Mouse (Mus musculus): ENCODE measurements at regions not wholly inside any gene's neighbourhood (a gene's known extent, or its start where the extent isn't known, plus 50 kb on each side); places are given as distances from the start of the nearest gene placed in this dataset.

GRCm38 (mm10) chr8:18268301-18268700, 709.8 kb downstream of the Defb40 start:
- no peak overlapping the region for H3K9ac ChIP-seq (ENCODE audit: insufficient read depth, low read depth, low read length, poor library complexity, severe bottlenecking)
- H3K27ac ChIP-seq (ENCODE audit: insufficient read depth, low read depth, low read length, poor library complexity, severe bottlenecking), result no peak overlapping the region
- TF ChIP-seq ZNF384 (IDR thresholded peaks at IDR 0.05; ENCODE audit: low read depth, low read length) (no peak), CHD2 (IDR thresholded peaks at IDR 0.05; ENCODE audit: low read depth, low read length) (no peak), HCFC1 (IDR thresholded peaks at IDR 0.05; ENCODE audit: borderline replicate concordance, insufficient read depth, low read length) (no peak), MAFK (IDR thresholded peaks at IDR 0.05; ENCODE audit: insufficient read depth, low read depth, low read length) (no peak), ZC3H11A (IDR thresholded peaks at IDR 0.05; ENCODE audit: borderline replicate concordance, low read depth, low read length) (no peak)
- no peaks in the 10 kb centered on the region for H3K4me1 ChIP-seq (ENCODE audit: control insufficient read depth in 2 of 2, insufficient read depth in 2 of 2, low read length in 2 of 2, poor library complexity in 1 of 2)
- no peak for DNase-seq (ENCODE audit: low read depth, low spot score)
- no peak overlapping the region for H3K4me3 ChIP-seq (ENCODE audit: insufficient read depth in 1 of 2, low read depth in 1 of 2, low read length in 2 of 2, poor library complexity in 1 of 2, severe bottlenecking in 1 of 2)
- no peaks in the 10 kb centered on the region for H3K36me3 ChIP-seq (ENCODE audit: control insufficient read depth, insufficient read depth, low read length, poor library complexity, severe bottlenecking)
- no peaks in the 10 kb centered on the region for H3K9me3 ChIP-seq (ENCODE audit: control insufficient read depth, insufficient read depth, low read depth, low read length)
- in situ Hi-C loops (cut with MboI; ENCODE audit: low sequenced_read_pairs in 2 of 2, unreplicated experiment in 2 of 2), result no loop called here

GRCm38 (mm10) chr8:18258287-18258961, 719.6 kb downstream of the Defb40 start:
- Histone ChIP-seq H3K9me3 (ENCODE audit: control insufficient read depth, insufficient read depth, low read depth, low read length) (no peaks in the 10 kb centered on the region), H3K9ac (ENCODE audit: insufficient read depth, low read depth, low read length, poor library complexity, severe bottlenecking) (no peak overlapping the region), H3K27ac (ENCODE audit: insufficient read depth, low read depth, low read length, poor library complexity, severe bottlenecking) (no peak overlapping the region), H3K4me1 (ENCODE audit: control insufficient read depth in 2 of 2, insufficient read depth in 2 of 2, low read length in 2 of 2, poor library complexity in 1 of 2) (no peaks in the 10 kb centered on the region), H3K36me3 (ENCODE audit: control insufficient read depth, insufficient read depth, low read length, poor library complexity, severe bottlenecking) (no peaks in the 10 kb centered on the region), H3K4me3 (ENCODE audit: insufficient read depth in 1 of 2, low read depth in 1 of 2, low read length in 2 of 2, poor library complexity in 1 of 2, severe bottlenecking in 1 of 2) (no peak overlapping the region)
- in situ Hi-C loops (cut with MboI; ENCODE audit: low sequenced_read_pairs in 2 of 2, unreplicated experiment in 2 of 2), result no loop called here
- DNase-seq (ENCODE audit: low read depth, low spot score), result no peak
- TF ChIP-seq HCFC1 (IDR thresholded peaks at IDR 0.05; ENCODE audit: borderline replicate concordance, insufficient read depth, low read length) (no peak), ZNF384 (IDR thresholded peaks at IDR 0.05; ENCODE audit: low read depth, low read length) (no peak)

GRCm38 (mm10) chr8:18246299-18246698, 731.8 kb downstream of the Defb40 start:
- TF ChIP-seq HCFC1 (IDR thresholded peaks at IDR 0.05; ENCODE audit: borderline replicate concordance, insufficient read depth, low read length) (no peak), CHD2 (IDR thresholded peaks at IDR 0.05; ENCODE audit: low read depth, low read length) (no peak), ZC3H11A (IDR thresholded peaks at IDR 0.05; ENCODE audit: borderline replicate concordance, low read depth, low read length) (no peak), ZNF384 (IDR thresholded peaks at IDR 0.05; ENCODE audit: low read depth, low read length) (no peak)
- Histone ChIP-seq H3K27ac (ENCODE audit: insufficient read depth, low read depth, low read length, poor library complexity, severe bottlenecking) (no peak overlapping the region), H3K36me3 (ENCODE audit: control insufficient read depth, insufficient read depth, low read length, poor library complexity, severe bottlenecking) (no peaks in the 10 kb centered on the region), H3K4me3 (ENCODE audit: insufficient read depth in 1 of 2, low read depth in 1 of 2, low read length in 2 of 2, poor library complexity in 1 of 2, severe bottlenecking in 1 of 2) (no peak overlapping the region), H3K9ac (ENCODE audit: insufficient read depth, low read depth, low read length, poor library complexity, severe bottlenecking) (no peak overlapping the region), H3K9me3 (ENCODE audit: control insufficient read depth, insufficient read depth, low read depth, low read length) (no peaks in the 10 kb centered on the region), H3K4me1 (ENCODE audit: control insufficient read depth in 2 of 2, insufficient read depth in 2 of 2, low read length in 2 of 2, poor library complexity in 1 of 2) (no peaks in the 10 kb centered on the region)
- in situ Hi-C loops (cut with MboI; ENCODE audit: low sequenced_read_pairs in 2 of 2, unreplicated experiment in 2 of 2), result no loop called here
- no peak for DNase-seq (ENCODE audit: low read depth, low spot score)

GRCm38 (mm10) chr8:18217599-18217998, 760.5 kb downstream of the Defb40 start:
- H3K36me3 ChIP-seq (ENCODE audit: control insufficient read depth, insufficient read depth, low read length, poor library complexity, severe bottlenecking), result no peaks in the 10 kb centered on the region
- no peak overlapping the region for H3K27ac ChIP-seq (ENCODE audit: insufficient read depth, low read depth, low read length, poor library complexity, severe bottlenecking)
- H3K9ac ChIP-seq (ENCODE audit: insufficient read depth, low read depth, low read length, poor library complexity, severe bottlenecking), result no peak overlapping the region
- TF ChIP-seq ZC3H11A (IDR thresholded peaks at IDR 0.05; ENCODE audit: borderline replicate concordance, low read depth, low read length) (no peak), CHD2 (IDR thresholded peaks at IDR 0.05; ENCODE audit: low read depth, low read length) (no peak), ZNF384 (IDR thresholded peaks at IDR 0.05; ENCODE audit: low read depth, low read length) (no peak), MAFK (IDR thresholded peaks at IDR 0.05; ENCODE audit: insufficient read depth, low read depth, low read length) (no peak), HCFC1 (IDR thresholded peaks at IDR 0.05; ENCODE audit: borderline replicate concordance, insufficient read depth, low read length) (no peak)
- in situ Hi-C loops (cut with MboI; ENCODE audit: low sequenced_read_pairs in 2 of 2, unreplicated experiment in 2 of 2), result no loop called here
- no peak for DNase-seq (ENCODE audit: low read depth, low spot score)
- H3K9me3 ChIP-seq (ENCODE audit: control insufficient read depth, insufficient read depth, low read depth, low read length), result no peaks in the 10 kb centered on the region
- no peaks in the 10 kb centered on the region for H3K4me1 ChIP-seq (ENCODE audit: control insufficient read depth in 2 of 2, insufficient read depth in 2 of 2, low read length in 2 of 2, poor library complexity in 1 of 2)
- H3K4me3 ChIP-seq (ENCODE audit: insufficient read depth in 1 of 2, low read depth in 1 of 2, low read length in 2 of 2, poor library complexity in 1 of 2, severe bottlenecking in 1 of 2), result no peak overlapping the region

- no peak for DNase-seq (ENCODE audit: low read depth, low spot score)
- H3K27ac ChIP-seq (ENCODE audit: insufficient read depth, low read depth, low read length, poor library complexity, severe bottlenecking), result no peak overlapping the region
- no peaks in the 10 kb centered on the region for H3K9me3 ChIP-seq (ENCODE audit: control insufficient read depth, insufficient read depth, low read depth, low read length)
- in situ Hi-C loops (cut with MboI; ENCODE audit: low sequenced_read_pairs in 2 of 2, unreplicated experiment in 2 of 2), result no loop called here
- H3K36me3 ChIP-seq (ENCODE audit: control insufficient read depth, insufficient read depth, low read length, poor library complexity, severe bottlenecking), result no peaks in the 10 kb centered on the region
- TF ChIP-seq MAFK (IDR thresholded peaks at IDR 0.05; ENCODE audit: insufficient read depth, low read depth, low read length), result no peak
- no peak for TF ChIP-seq CHD2 (IDR thresholded peaks at IDR 0.05; ENCODE audit: low read depth, low read length)
- TF ChIP-seq ZC3H11A (IDR thresholded peaks at IDR 0.05; ENCODE audit: borderline replicate concordance, low read depth, low read length), result no peak
- no peak for TF ChIP-seq ZNF384 (IDR thresholded peaks at IDR 0.05; ENCODE audit: low read depth, low read length)
- TF ChIP-seq HCFC1 (IDR thresholded peaks at IDR 0.05; ENCODE audit: borderline replicate concordance, insufficient read depth, low read length), result no peak
- no peaks in the 10 kb centered on the region for H3K4me1 ChIP-seq (ENCODE audit: control insufficient read depth in 2 of 2, insufficient read depth in 2 of 2, low read length in 2 of 2, poor library complexity in 1 of 2)
- no peak overlapping the region for H3K4me3 ChIP-seq (ENCODE audit: insufficient read depth in 1 of 2, low read depth in 1 of 2, low read length in 2 of 2, poor library complexity in 1 of 2, severe bottlenecking in 1 of 2)
- no peak overlapping the region for H3K9ac ChIP-seq (ENCODE audit: insufficient read depth, low read depth, low read length, poor library complexity, severe bottlenecking)
These were observed 760.9 kb downstream of the Defb40 start for GRCm38 (mm10) chr8:18217192-18217591.
